Mouse (Mus musculus) intestine, embryonic 16.5 days (tissue): ENCODE data around the gene Gm8764. TPM values are rescaled to one million over a fixed set of nuclear protein-coding genes. Genes with fewer than 3 reads are reported as not detected.

Source experiments
- ATAC-seq: fragments of 200-750 bp; cut with Nextera tagmentation; 2 replicates; pipeline ENCODE4 v1.8.0; 2017; ENCODE audit warnings: moderate TSS enrichment, moderate library complexity
- H3K27ac ChIP-seq: fragments of 300-500 bp; sonication (generic); 2 replicates; pipeline ENCODE4 v1.5.1; 2014; ENCODE audit warnings: mild to moderate bottlenecking, low read length
- H3K27me3 ChIP-seq: fragments of 300-500 bp; sonication (generic); replicated peaks from 2 replicates; pipeline ENCODE4 v1.6.1; 2014; ENCODE audit warnings: low read length, control low read depth, mixed read lengths; ENCODE audit not compliant: control insufficient read depth, insufficient read depth
- H3K36me3 ChIP-seq: fragments of 300-500 bp; sonication (generic); 2 replicates; pipeline ENCODE4 v1.6.1; 2014; ENCODE audit warnings: low read length, control low read depth; ENCODE audit not compliant: control insufficient read depth, insufficient read depth
- H3K4me1 ChIP-seq: fragments of 300-500 bp; sonication (generic); 2 replicates; pipeline ENCODE4 v1.6.1; 2014; ENCODE audit warnings: low read length, control low read depth, mixed read lengths; ENCODE audit not compliant: control insufficient read depth, insufficient read depth
- H3K4me2 ChIP-seq: fragments of 300-500 bp; sonication (generic); 2 replicates; pipeline ENCODE4 v1.6.1; 2014; ENCODE audit warnings: low read depth, low read length, control low read depth
- H3K4me3 ChIP-seq: fragments of 300-500 bp; sonication (generic); 2 replicates; pipeline ENCODE4 v1.5.1; 2014; ENCODE audit warnings: mild to moderate bottlenecking, low read length
- H3K9ac ChIP-seq: fragments of 300-500 bp; sonication (generic); 2 replicates; pipeline ENCODE4 v1.6.1; 2014; ENCODE audit warnings: low read depth, low read length
- H3K9me3 ChIP-seq: fragments of 300-500 bp; sonication (generic); 2 replicates; pipeline ENCODE4 v1.6.1; 2016; ENCODE audit warnings: low read length, control low read depth; ENCODE audit not compliant: control insufficient read depth
- WGBS: fragments of 180-500 bp; shearing (Covaris S2); extraction: QIAGEN DNeasy Blood & Tissue Kit; methylation state at CpG from one replicate; pipeline ENCODE4 v1.1.7; 2014; 5-methylcytosine and 5-hydroxymethylcytosine counted together
- polyA plus RNA-seq: library from polyadenylated mRNA; unstranded; fragments of >200 nt; fragmentation: Nextera tagmentation; extraction: Ambion mirVana; gene quantifications from 2 replicates; pipeline ENCODE4 v1.2.1, GENCODE M21; 2015

Gm8764 gene
- polyA plus RNA-seq, 1 experiment from 2014 or later, result not detected

DNA sequence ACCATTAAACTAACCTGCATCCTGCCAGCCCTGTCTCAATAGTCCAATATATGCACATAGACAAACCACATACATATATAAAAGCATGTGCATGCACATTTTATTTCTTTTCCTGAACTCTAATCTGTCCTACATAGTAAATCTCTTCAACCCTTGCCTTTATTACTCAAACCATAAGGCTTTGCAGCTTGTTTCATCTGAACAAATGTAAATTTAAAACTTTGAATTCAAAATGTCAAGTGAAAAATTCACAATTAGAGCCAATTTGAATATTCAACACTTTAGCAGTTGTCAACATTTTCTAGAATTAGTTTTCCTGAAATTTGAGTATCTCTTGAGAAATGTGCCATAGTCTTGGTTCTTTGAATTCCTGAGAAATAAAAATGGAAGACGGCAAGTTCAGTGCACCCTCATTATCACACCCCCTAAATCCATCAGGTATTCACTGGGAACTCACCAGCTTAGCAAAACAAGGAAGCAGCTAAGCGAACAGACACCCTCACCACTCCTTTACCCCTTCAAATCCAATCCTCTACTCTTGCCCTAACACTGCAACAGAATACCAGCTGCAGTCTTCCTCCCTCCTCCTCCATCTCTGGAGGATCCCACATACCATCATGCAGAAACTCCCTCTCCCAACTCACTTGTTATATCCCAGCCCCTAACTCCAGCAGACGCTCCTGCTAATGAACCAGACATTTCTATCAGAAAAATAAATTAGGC is 50.6 kb downstream of the Gm8764 start:
- H3K4me2 ChIP-seq, result no peak overlapping the region
- no peaks in the 10 kb centered on the region for H3K9me3 ChIP-seq
- WGBS, result 75% methylated on average over 3 of the region's 3 CpGs
- no peak overlapping the region for H3K4me3 ChIP-seq
- no peak overlapping the region for H3K27ac ChIP-seq
- ATAC-seq, result no peak
- H3K9ac ChIP-seq, result no peak overlapping the region
- no peaks in the 10 kb centered on the region for H3K4me1 ChIP-seq
- no peaks in the 10 kb centered on the region for H3K36me3 ChIP-seq
- H3K27me3 ChIP-seq, result no peaks in the 10 kb centered on the region

Other genes starting within 250 kb of the Gm8764 start
- not detected in 2 replicates for gene Gm21293, start 17.0 kb upstream of the Gm8764 start, polyA plus RNA-seq
- not detected in 2 replicates for gene Gm6763, start 8.5 kb upstream of the Gm8764 start, polyA plus RNA-seq
- gene Gm21304, start 8.5 kb downstream of the Gm8764 start, polyA plus RNA-seq, result not detected in 2 replicates
- gene Gm21312, start 17.0 kb downstream of the Gm8764 start, polyA plus RNA-seq, result not detected in 2 replicates
- gene Gm20765, start 25.5 kb downstream of the Gm8764 start, polyA plus RNA-seq, result not detected in 2 replicates
- gene Gm4340, start 34.0 kb downstream of the Gm8764 start, polyA plus RNA-seq, result not detected in 2 replicates